Mouse (Mus musculus) heart, embryonic 15.5 days (tissue): ENCODE measurements around the gene Pdgfb. TPM values are rescaled to one million over a fixed set of nuclear protein-coding genes. Genes with fewer than 3 reads are reported as not detected.

ENCODE experiments used
- ATAC-seq: fragments of 200-750 bp; cut with Nextera tagmentation; replicated peaks from 2 replicates; pipeline ENCODE4 v1.8.0; 2017; ENCODE audit warnings: low read depth, moderate TSS enrichment; ENCODE audit not compliant: insufficient number of reproducible peaks, insufficient read depth, low FRiP score
- H3K27ac ChIP-seq: fragments of 300-500 bp; sonication (generic); 2 replicates; pipeline ENCODE4 v1.5.1; 2015; ENCODE audit warnings: mild to moderate bottlenecking, inconsistent platforms
- H3K27me3 ChIP-seq: fragments of 300-500 bp; sonication (generic); 2 replicates; pipeline ENCODE4 v1.6.1; 2015; ENCODE audit warnings: inconsistent platforms
- H3K36me3 ChIP-seq: fragments of 300-500 bp; sonication (generic); 2 replicates; pipeline ENCODE4 v1.6.1; 2015; ENCODE audit warnings: mild to moderate bottlenecking, inconsistent platforms
- H3K4me1 ChIP-seq: fragments of 300-500 bp; sonication (generic); replicated peaks from 2 replicates; pipeline ENCODE4 v1.6.1; 2015; ENCODE audit warnings: inconsistent platforms
- H3K4me2 ChIP-seq: fragments of 300-500 bp; sonication (generic); 2 replicates; pipeline ENCODE4 v1.6.1; 2015; ENCODE audit warnings: inconsistent platforms, mild to moderate bottlenecking, moderate library complexity
- H3K4me3 ChIP-seq: fragments of 300-500 bp; sonication (generic); 2 replicates; pipeline ENCODE4 v1.5.1; 2015; ENCODE audit warnings: mild to moderate bottlenecking, inconsistent platforms
- H3K9ac ChIP-seq: fragments of 300-500 bp; sonication (generic); 2 replicates; pipeline ENCODE4 v1.6.1; 2015; ENCODE audit warnings: mild to moderate bottlenecking, inconsistent platforms
- H3K9me3 ChIP-seq: fragments of 300-500 bp; sonication (generic); replicated peaks from 2 replicates; pipeline ENCODE4 v1.6.1; 2016; ENCODE audit warnings: inconsistent platforms
- WGBS: fragments of 180-500 bp; shearing (Covaris S2); methylation state at CpG from one replicate; pipeline ENCODE4 v1.1.7; 2015; ENCODE audit warnings: mixed read lengths; 5-methylcytosine and 5-hydroxymethylcytosine counted together
- polyA plus RNA-seq: library from polyadenylated mRNA; unstranded; fragments of >200 nt; fragmentation: Nextera tagmentation; extraction: Ambion mirVana; gene quantifications from 2 replicates; pipeline ENCODE4 v1.2.1, GENCODE M21; 2015

The Pdgfb gene
- polyA plus RNA-seq, 1 experiment from 2014 or later, result 3.7 TPM

DNA sequence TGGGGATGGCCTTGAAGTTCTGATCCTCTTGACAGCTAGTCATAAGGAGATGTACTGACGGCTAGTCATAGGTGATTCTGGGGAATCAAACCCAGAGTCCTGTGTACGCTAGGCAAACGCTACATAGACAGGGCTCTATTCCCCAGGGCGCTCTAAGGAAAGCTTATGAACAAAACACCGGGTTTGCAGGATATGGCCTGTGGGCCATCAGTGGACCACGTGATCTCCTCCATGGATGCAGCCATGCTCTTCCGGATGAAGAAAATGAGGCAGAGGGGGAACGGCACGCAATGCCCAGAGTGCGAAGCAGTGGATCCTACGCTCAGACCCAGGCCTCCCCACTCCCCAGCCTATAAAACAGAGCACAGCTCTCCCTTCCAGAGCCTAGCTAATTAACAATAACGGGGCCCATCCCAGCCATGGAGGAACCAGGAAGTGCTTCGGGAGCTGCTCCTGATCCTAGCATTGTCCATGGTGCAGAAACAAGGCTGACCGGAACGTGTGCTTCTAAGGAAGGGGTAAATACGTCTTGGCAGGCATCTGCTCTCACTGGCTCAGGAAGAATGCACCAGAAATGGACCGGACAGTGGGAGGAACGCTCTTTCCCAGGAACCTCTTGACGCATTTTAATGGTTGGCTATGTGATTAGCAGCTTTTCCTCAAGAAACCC lies 36.5 kb upstream of the Pdgfb start:
- Histone ChIP-seq H3K9ac (no peak overlapping the region), H3K4me1 (peaks cover 22% of the 10 kb centered on the region), H3K4me3 (no peak overlapping the region), H3K36me3 (no peaks in the 10 kb centered on the region), H3K4me2 (no peak overlapping the region), H3K27me3 (no peaks in the 10 kb centered on the region), H3K27ac (peak overlapping the region; percentile 59), H3K9me3 (no peaks in the 10 kb centered on the region)
- 71% methylated on average over 19 of the region's 19 CpGs for whole genome bisulfite sequencing
- peak; percentile 38; the same call in 1 of the 2 replicates for ATAC-seq

GRCm38 (mm10) chr15:80050093-80050492 lies 35.3 kb upstream of the Pdgfb start:
- Histone ChIP-seq H3K27me3 (no peaks in the 10 kb centered on the region), H3K4me3 (no peak overlapping the region), H3K4me2 (no peak overlapping the region), H3K9me3 (no peaks in the 10 kb centered on the region), H3K36me3 (no peaks in the 10 kb centered on the region), H3K27ac (peak overlapping the region; percentile 59), H3K4me1 (peaks cover 22% of the 10 kb centered on the region), H3K9ac (no peak overlapping the region)
- 39% methylated on average over 4 of the region's 4 CpGs for WGBS
- ATAC-seq, result no peak

DNA sequence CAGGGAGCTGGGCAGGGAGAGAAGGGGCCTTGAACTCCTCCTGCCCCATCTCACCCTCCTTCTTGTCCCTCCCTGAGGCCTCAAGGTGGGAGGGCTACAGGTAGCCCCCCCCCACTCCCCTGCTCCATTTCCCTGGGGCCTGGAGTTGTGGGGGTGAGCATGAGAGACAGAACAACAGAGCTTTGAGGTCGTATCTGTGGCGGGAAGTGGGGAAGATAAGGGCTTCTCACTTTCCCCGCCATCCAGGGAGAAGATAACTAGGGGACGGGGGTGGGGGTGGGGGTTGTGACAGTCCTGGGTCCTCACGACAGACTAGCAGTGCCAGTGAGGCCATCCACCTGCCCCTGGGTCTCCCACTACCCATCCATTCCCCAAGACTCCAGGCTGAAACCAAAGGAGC lies 33.2 kb upstream of the Pdgfb start:
- no peak for ATAC-seq
- Histone ChIP-seq H3K4me1 (peaks cover 14% of the 10 kb centered on the region), H3K27ac (no peak overlapping the region), H3K4me2 (no peak overlapping the region), H3K36me3 (no peaks in the 10 kb centered on the region), H3K9me3 (no peaks in the 10 kb centered on the region), H3K27me3 (no peaks in the 10 kb centered on the region), H3K9ac (no peak overlapping the region), H3K4me3 (no peak overlapping the region)
- WGBS, result 5% methylated on average over 5 of the region's 5 CpGs

DNA sequence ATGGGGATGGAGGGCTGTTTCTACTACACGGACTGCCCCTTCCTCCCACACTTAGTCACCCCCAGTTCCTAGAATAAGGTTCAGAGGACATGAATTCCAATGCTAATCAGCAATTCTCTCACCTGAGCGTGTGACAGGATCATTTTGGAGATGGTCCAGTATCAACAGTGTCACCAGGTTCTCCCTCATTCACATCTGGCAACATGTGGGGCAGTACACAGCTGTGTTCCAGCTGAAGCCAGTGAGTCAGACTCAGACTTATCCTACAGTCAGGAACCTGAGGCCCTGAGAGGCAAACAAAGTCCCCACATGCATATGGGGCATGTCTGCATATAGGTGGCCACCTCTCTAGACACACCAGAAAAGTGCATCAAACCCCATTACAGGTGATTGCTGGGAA lies 32.5 kb upstream of the Pdgfb start:
- Histone ChIP-seq H3K27me3 (no peaks in the 10 kb centered on the region), H3K4me2 (no peak overlapping the region), H3K36me3 (no peaks in the 10 kb centered on the region), H3K9ac (no peak overlapping the region), H3K27ac (no peak overlapping the region), H3K4me1 (peaks cover 14% of the 10 kb centered on the region), H3K9me3 (no peaks in the 10 kb centered on the region), H3K4me3 (no peak overlapping the region)
- no peak for ATAC-seq
- WGBS, result 60% methylated on average over 2 of the region's 2 CpGs

GRCm38 (mm10) chr15:80045749-80046148 lies 31.0 kb upstream of the Pdgfb start:
- Histone ChIP-seq H3K4me3 (no peak overlapping the region), H3K27me3 (no peaks in the 10 kb centered on the region), H3K4me2 (no peak overlapping the region), H3K36me3 (no peaks in the 10 kb centered on the region), H3K9me3 (no peaks in the 10 kb centered on the region), H3K27ac (no peak overlapping the region), H3K4me1 (peaks cover 14% of the 10 kb centered on the region), H3K9ac (no peak overlapping the region)
- ATAC-seq, result no peak
- WGBS, result 91% methylated on average over 2 of the region's 2 CpGs

DNA sequence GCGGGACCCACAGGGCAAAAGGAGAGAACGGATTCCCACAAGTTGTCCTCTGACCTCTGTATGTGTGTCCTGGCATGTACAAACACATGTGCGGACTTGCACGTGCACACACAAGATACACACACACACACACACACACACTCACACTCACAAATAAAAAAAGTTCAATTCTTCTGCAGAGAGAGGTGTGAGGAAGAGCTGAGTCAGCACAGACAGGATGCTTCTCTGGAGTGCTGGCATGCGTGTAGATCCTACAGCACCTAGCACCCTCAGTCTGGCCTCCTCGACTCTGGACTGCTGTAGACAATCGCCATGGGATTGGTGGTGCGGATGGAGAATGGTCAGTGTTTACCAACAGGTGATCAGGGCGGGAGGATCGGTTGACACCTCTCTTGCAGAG lies 29.5 kb upstream of the Pdgfb start:
- Histone ChIP-seq H3K4me3 (no peak overlapping the region), H3K4me1 (peaks cover 14% of the 10 kb centered on the region), H3K9ac (no peak overlapping the region), H3K9me3 (no peaks in the 10 kb centered on the region), H3K36me3 (no peaks in the 10 kb centered on the region), H3K27ac (no peak overlapping the region), H3K4me2 (no peak overlapping the region), H3K27me3 (no peaks in the 10 kb centered on the region)
- ATAC-seq, result no peak
- WGBS, result 86% methylated on average over 10 of the region's 10 CpGs

- 72% methylated on average over 4 of the region's 4 CpGs for WGBS
- H3K27me3 ChIP-seq, result no peaks in the 10 kb centered on the region
Observed at GRCm38 (mm10) chr15:80042152-80042551, 27.4 kb upstream of the Pdgfb start.

GRCm38 (mm10) chr15:80038110-80038391 lies 23.3 kb upstream of the Pdgfb start:
- Histone ChIP-seq H3K9me3 (no peaks in the 10 kb centered on the region), H3K9ac (no peak overlapping the region), H3K27ac (peak overlapping the region; percentile 31; the same call in 1 of the 2 replicates), H3K4me3 (no peak overlapping the region), H3K36me3 (no peaks in the 10 kb centered on the region), H3K4me2 (no peak overlapping the region), H3K27me3 (no peaks in the 10 kb centered on the region), H3K4me1 (0 out of 2 replicates have a peak, but pooled peaks cover 3% of the 10 kb centered on the region)
- ATAC-seq, result no peak
- WGBS, result 98% methylated on average over 2 of the region's 2 CpGs

More at GRCm38 (mm10) chr15:80042152-80042551, 27.4 kb upstream of the Pdgfb start:
- H3K9me3 ChIP-seq, result no peaks in the 10 kb centered on the region
- H3K4me3 ChIP-seq, result no peak overlapping the region
- H3K36me3 ChIP-seq, result no peaks in the 10 kb centered on the region
- ATAC-seq, result no peak
- H3K9ac ChIP-seq, result no peak overlapping the region
- H3K4me2 ChIP-seq, result no peak overlapping the region
- H3K27ac ChIP-seq, result no peak overlapping the region
- no peaks in the 10 kb centered on the region; the same call in 1 of the 2 replicates for H3K4me1 ChIP-seq

DNA sequence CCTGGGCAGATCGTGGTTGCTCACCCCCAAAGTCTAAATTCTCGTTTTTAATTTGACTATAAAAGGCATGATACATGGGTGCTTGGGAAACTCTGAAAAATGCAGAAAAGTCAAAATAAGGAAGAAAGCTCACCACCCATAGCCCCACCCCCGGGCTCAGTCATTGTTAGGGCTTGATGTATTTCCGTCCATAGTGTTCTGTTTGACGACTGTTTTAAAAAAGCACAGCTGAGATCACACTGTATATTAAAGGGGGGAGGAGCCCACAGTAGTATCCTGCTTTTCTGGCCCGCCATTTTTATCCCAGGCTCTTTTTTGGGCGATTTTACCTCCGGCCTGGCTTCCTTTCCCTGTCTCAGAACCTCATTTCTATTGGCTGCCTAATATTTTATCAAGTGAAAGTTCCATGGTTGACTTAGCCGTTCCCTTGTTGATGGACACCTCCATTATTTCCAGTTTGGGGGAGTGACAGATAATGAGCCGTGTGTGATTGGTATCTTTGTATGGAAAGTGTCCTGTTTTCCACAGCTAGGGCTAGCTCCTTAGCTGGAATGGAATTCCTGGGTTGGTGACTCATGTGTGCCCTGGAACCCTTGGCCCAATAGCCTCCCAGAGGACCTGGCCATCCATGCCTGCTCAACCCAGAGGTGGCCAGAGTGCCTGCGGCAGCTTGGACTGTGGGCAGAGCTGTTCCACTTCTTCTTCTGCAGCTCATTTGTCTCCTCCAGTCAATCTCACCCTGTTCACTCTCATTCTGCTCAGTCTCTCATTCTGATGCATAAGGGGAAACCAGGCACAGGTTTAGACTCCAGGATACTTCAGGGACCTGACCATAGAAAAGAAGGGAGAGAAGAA lies 22.7 kb upstream of the Pdgfb start:
- WGBS, result 65% methylated on average over 11 of the region's 11 CpGs
- H3K4me1 ChIP-seq, result 0 out of 2 replicates have a peak, but pooled peaks cover 3% of the 10 kb centered on the region
- no peaks in the 10 kb centered on the region for H3K9me3 ChIP-seq
- ATAC-seq, result no peak
- H3K36me3 ChIP-seq, result no peaks in the 10 kb centered on the region
- no peaks in the 10 kb centered on the region for H3K27me3 ChIP-seq
- H3K9ac ChIP-seq, result no peak overlapping the region
- no peak overlapping the region for H3K4me2 ChIP-seq
- H3K27ac ChIP-seq, result peak overlapping the region; percentile 45
- no peak overlapping the region for H3K4me3 ChIP-seq

- Histone ChIP-seq H3K9me3 (no peaks in the 10 kb centered on the region), H3K36me3 (no peaks in the 10 kb centered on the region), H3K4me1 (0 out of 2 replicates have a peak, but pooled peaks cover 3% of the 10 kb centered on the region), H3K4me3 (no peak overlapping the region), H3K27ac (no peak overlapping the region), H3K27me3 (no peaks in the 10 kb centered on the region), H3K9ac (no peak overlapping the region), H3K4me2 (no peak overlapping the region)
- 83% methylated on average over 6 of the region's 6 CpGs for WGBS
- no peak for ATAC-seq
Observed at GRCm38 (mm10) chr15:80035341-80035885, 20.6 kb upstream of the Pdgfb start.

- no peak for ATAC-seq
- Histone ChIP-seq H3K27ac (no peak overlapping the region), H3K27me3 (no peaks in the 10 kb centered on the region), H3K4me1 (0 out of 2 replicates have a peak, but pooled peaks cover 3% of the 10 kb centered on the region), H3K4me3 (no peak overlapping the region), H3K4me2 (no peak overlapping the region), H3K36me3 (no peaks in the 10 kb centered on the region), H3K9me3 (no peaks in the 10 kb centered on the region), H3K9ac (no peak overlapping the region)
Observed at GRCm38 (mm10) chr15:80034913-80035312, 20.1 kb upstream of the Pdgfb start.
